Mouse (Mus musculus): ENCODE results near the gene Dglucy.
"Not testable (repeated sequence)": the region's sequence is repeated elsewhere in the genome, so short reads cannot be mapped to it uniquely, and the experiment has no call there.

Gene Dglucy

DNA sequence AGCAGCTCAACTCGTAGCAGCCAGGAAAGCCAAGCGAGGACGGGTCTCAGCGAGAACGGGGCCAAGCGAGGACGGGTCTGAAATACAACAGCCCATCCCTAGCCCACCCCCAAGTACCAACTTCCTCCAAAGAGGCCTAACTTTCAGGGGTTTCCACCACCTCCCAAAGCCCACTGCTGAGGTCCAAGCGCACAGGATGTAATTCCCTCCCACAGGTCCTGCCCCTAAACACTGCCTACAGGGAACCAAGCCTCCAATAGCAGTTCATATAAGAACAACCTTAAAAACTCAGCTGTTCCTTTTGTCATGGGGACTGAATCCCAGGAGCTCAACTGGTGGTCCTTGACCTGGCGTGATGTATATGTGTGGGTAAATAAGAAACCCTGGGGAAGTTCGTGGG is 1.6 kb downstream of the Dglucy start:
- no peak for DNase-seq (ENCODE audit: low spot score)

DNA sequence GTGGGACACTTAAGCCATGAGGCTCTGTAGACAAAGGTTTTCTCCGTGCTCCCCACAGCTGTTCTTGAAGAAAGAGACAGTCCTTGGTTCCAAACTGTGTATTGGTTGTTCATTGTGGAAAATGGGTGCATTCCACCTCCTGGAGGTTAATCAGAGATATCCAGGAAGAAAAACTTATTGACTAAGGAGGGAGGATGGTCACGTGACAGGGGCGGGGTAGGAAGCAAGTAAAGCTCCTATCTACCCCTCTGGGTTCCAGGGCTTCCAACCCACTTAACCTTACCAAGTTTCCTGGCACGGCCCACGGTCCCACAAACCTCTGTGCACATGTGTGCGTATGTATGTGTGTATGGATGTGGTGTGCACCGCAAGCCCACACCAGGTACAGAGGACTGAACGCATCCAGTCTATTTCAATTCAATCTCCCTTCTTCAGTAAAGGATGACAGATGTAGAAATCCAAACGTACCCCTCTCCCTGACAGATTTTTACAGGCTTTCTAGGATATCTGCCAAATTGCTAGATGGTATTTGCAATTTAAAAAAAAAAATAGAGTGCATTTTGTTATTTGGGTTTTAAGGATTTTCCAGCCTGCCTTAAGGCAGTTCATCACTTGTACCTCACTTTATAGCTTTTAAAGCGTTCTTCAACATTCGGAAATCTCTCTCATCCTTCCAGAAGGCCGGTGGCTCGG is 2.7 kb downstream of the Dglucy start:
- DNase-seq (ENCODE audit: low spot score), result no peak

DNA sequence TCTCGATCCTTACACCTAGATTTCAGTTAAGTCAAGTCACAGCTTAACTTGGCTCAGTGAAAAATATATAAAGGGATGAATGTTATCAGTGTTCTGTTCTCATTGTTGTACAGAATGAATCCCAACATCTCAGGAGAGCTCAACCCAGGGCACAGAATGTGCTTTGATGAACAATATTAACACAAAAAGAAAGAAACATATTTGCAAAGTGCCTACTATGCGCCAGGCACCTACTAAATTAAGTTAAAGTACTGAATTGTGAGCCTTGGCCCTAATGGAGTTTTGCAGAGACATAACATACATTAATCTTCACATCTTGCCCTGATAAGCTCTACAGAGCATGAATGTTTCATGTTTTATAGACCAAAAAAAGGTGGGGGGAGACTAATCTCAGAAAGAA is 5.3 kb downstream of the Dglucy start:
- DNase-seq (ENCODE audit: low spot score), result no peak

DNA sequence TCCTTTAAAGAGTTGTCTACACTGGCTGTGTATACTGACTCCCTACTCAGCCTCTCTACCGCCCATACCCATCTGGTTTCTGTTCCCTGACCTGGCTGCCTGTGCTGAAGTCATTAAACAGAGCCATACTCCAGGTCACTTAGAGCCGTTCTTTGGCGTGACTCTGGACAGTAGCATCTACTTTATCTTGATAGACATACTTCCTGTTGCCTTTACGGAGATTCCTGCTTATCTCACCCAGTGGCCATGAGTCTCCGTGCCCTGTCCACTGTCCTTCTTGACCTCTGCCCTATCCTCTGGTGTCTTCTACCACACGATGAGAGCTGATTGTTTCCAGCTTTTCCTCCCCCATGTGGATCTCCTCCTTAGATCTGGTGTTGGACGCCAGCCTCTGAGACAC is 6.5 kb downstream of the Dglucy start:
- peak; percentile 35 for DNase-seq (ENCODE audit: low spot score)

DNA sequence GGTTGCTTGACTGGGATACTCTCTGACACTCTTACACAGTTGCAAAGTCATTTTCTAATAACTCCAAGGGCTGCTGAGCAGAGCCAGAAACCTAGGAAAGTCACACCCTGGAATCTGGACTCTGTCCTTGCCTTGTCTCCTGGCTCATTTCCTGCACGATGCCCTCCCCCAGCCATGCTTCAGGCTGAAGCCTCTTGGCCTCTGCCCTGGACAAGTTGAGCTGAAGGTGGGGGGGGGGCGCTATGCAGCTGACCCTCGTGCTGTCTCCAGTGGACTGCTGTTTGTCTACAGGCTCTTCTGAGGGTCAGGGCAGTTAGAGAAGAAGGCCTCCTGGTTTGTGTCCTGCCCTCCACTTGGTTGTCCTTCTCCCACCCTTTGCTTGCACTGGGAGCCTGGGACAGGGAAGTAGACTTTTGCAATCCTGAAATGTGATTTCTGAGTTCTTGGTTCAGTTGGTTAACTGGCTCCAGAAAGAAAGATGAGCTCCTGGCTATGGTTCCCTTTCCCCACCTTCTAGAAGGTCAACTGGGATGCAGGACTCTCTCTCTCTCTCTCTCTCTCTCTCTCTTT is 11.2 kb downstream of the Dglucy start:
- DNase-seq (ENCODE audit: low spot score), result no peak

DNA sequence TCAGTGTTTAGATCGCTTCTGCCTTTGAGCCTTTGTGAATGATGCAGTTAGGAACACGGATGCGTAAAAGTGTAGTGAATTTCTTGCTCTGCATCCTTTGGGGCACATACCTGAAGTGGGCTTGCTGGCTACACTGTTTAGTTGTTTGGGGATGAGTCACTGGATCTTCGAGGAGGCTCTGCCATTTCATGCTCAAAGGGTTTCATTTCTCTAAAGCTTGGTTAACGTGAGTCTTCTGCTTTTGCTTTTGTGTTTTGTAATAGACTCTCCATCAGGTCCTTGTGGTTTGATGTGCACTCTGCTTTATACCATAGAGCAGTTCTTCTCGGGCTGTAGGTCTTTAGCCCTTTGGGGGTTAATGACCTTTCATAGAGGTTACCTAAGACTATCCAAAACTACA is 12.6 kb downstream of the Dglucy start:
- DNase-seq (ENCODE audit: low spot score), result no peak

DNA sequence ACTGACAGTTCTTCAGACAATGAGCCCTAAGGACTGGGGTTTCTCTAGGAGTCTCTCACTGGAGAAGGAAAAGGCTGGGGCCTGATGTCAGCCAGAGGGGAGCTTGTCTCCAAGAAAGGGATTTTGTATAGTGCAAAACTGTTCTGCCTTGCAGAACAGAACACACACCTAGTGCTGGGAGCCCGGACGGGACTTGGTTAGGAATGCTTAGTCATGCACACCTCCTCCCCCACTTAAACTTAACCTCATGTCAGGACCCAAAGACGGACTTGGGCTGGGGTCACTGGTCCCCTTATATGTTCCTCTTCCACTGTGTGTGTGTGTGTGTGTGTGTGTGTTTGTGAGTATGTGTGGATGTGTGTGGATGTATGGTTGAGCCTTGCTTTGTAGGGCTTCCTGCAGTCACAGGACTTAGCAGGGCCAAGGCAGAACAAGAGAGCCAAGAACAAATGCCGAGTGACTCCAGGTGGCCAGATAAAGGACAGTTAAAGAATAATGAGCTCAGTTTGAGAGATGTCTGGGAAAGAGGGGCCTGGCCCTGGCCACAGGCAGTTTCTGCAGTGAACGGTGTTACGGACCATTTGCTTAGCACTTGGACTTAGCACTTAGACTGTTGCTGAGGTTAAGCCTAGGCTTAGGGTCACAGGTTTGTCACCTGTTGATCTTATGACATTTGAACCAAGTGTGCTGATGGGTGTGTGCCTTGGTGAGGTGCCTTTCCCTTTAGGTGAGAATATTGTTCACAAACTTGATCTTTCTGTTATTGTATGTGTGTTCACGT is 15.8 kb downstream of the Dglucy start:
- DNase-seq (ENCODE audit: low spot score), result no peak

DNA sequence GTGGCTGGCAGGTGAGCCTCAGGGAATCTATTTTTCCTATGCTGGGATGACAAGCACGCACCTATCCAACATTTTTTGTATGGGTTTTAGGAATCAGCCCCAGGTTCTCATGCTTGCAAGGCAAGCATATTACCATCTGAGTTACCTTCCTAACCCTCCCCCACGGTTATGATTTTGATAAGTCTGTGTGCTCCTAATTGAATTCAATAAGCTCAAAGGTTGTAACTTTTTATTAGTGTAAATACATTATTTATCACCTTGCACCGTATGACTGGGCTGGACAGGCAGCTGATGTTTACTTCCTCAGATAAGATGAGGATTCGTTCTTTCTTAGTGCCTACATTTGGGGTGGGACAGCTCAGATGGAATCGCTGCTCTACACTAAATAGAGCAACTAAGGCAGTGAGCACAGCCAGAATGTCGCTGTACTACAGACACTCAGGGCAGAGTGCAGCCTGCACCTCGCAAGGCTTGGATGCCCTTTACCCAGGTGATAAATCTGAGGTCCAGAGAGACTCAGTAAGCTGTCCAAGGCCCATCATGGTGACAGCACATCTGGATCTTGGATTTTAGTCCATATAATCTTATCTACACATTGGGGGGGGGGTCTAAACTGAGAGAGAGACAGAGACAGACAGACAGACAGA is 16.7 kb downstream of the Dglucy start:
- DNase-seq (ENCODE audit: low spot score), result no peak

DNA sequence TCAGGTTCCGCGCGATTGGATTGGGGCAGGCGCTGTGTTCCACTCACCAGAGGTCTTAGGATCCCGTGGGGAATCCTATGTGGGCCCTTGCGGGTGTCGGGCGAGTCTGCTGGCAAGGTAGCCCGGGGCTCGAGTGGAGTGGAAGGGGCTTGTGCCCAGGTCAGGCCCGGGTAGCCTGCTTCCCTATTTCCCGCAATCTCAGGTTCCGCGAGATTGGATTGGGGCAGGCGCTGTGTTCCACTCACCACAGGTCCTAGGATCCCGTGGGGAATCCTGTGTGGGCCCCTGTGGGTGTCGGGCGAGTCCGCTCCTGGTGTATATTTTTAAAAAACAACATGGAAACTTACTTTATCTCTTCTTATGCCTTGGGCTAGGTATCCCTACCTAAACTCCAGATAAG is 24.5 kb downstream of the Dglucy start:
- not testable (repeated sequence) for DNase-seq (ENCODE audit: low spot score)

DNA sequence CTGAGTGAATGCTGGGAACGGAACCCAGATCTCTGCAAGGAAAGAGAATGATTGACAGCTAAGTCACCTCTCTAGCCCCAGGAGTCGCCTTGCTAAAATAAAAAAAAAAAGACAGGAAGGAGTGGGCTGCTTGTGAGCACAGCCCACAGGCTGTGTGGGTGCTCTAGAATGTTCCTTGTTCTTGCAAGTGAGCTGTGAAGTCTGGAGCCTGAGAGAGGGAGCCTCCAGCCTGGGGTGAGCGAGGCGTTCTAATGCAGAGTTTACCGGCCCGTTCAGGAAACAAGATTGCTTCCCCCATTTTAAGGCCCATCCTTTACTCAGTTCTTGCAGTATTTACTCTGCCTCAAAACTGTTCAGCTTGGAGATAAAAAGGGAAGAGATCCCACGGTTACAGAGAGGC is 28.4 kb downstream of the Dglucy start:
- DNase-seq (ENCODE audit: low spot score), result no peak

DNA sequence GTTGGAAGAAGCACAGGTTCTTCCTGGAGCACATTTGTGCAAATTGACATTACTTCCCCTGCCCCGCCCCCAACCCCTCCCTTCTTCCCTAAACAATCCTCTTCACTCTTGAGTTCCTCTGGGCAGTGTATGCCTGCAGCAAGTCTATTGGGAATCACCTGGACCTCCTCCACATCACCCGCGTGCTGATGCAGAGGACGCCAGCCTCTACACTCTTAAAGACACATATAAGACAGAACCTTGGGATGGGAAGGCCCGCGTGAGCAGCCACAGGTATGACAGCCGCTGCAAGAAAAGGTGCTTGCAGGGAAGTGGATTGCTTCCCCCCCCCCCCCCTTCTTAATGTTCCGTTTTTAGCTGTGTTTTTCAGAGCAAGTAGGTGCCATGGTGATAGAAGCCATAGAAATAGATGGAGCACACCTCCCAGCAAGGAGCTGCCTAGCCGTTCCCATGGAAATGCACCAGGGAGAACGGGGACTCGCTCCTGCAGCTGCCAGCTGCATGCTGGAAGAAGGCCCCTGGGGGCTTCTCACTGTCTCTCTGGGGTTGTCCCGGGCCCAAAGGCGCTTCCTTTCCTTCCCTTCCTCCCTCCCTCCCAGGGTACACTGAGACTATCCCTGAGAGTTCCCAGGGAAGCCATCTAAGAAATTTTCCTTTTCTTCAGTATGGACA is 29.9 kb downstream of the Dglucy start:
- no peak for DNase-seq (ENCODE audit: low spot score)

DNA sequence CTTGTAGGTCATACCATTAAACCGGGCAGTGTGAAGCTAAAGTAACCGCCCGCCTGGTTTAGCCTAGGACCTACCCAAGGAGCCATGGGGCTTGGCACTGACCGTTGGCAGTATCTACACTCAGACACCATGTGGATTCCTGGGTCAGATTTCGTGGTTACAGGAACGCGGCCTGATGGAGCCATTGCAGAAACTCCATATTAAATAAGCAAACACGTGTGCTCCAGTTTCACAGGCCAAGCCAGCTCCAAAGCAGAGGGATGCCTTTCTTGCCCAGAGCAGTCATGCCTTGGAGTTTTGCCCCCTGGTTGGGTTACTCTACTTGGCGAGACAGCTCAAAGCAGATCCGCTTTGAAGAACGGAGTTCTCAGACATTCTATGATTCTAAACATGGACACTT is 31.7 kb downstream of the Dglucy start:
- DNase-seq (ENCODE audit: low spot score), result no peak

DNA sequence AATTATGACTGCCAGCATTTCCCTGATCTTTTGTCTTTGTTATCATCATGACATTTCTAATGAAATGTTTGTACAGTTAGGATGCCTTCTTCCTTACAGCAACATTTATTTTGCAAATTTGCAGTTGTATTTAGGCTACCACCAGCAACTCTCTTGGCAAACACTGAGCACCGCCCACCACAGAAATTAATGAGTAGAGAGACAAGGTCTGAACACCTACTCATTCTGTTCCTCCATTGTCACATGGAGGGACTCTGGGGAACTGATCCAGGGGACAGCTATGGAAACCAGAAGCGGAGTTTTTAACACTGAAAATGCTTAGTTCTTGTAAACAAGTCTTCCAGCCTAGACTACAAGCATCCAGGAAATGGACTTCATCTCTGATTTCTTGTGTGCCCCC is 35.0 kb downstream of the Dglucy start:
- DNase-seq (ENCODE audit: low spot score), result no peak

DNA sequence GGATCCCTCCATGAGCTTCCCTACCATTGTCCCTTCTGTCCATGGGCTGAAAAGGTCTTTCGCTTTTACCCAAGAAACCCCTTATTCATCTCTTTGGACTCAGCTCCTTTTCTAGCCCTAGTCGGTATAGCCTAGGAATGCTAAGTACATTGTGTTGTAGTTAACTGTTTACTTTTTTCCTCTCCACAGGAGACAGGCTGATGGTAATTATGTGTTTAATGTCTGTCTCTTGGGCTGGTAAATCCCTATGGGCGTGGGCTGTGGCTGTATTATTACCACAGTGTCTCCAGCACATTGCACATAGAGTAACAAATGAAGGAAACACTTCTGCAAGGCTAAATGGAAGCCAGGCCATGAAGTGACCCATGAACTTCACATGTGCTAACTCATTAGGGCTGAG is 35.8 kb downstream of the Dglucy start:
- no peak for DNase-seq (ENCODE audit: low spot score)

DNA sequence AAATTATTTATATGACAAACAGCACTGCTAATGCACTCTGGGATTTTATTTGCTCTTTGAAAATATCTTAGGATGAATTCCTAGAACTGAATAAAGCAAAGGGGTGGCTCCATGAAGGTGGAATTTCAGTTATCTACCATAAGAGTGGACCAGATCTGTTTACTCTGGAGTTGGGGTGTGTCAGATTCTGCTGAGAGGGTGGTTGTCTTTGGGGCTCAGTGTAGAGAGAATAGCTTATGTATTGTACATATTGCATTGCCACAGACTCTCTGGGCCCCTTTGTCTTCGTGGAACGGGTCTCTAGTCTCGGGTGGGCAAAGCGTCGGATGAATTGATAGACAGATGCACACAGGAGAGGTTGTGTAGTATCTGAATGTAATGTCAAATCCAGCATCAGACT is 38.0 kb downstream of the Dglucy start:
- no peak for DNase-seq (ENCODE audit: low spot score)

DNA sequence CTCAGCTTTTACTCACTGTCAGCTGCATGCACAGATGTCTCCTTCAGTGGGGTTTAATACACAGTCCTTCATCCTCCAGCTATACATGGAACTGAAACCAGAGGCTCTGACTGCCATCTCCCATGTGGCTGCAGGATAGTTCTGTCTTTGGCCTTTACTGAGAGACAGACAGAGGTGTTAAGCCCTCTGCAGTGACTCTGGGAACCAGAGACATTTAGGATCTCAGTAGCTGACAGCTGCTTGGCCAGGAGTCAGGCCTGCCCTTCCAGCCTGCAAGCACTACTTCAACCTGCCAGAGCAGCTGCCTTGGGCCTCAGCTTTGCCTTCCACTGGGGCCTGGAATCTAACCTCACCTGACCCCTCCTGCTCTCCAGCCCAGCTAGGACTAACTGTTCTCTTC is 41.1 kb downstream of the Dglucy start:
- DNase-seq (ENCODE audit: low spot score), result no peak

DNA sequence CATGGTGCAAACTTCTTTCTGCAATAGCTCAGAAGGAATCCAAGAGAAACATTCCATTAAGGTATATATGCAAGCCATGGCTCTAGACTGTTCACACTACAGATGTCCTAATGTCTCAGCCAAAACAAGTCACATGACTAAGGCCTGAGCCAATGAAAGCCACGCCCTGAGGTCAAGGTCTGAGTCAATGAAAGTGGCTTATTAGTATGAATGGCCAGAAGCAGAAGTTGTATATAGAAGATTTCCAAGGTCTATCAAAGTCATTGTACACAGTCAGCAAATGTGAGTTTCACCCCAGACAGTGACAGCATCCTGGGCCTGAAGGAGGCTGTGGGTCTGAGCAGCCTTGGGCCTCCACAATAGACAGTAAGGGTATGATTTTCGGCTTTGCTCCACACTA is 52.2 kb downstream of the Dglucy start:
- DNase-seq (ENCODE audit: low spot score), result no peak

DNA sequence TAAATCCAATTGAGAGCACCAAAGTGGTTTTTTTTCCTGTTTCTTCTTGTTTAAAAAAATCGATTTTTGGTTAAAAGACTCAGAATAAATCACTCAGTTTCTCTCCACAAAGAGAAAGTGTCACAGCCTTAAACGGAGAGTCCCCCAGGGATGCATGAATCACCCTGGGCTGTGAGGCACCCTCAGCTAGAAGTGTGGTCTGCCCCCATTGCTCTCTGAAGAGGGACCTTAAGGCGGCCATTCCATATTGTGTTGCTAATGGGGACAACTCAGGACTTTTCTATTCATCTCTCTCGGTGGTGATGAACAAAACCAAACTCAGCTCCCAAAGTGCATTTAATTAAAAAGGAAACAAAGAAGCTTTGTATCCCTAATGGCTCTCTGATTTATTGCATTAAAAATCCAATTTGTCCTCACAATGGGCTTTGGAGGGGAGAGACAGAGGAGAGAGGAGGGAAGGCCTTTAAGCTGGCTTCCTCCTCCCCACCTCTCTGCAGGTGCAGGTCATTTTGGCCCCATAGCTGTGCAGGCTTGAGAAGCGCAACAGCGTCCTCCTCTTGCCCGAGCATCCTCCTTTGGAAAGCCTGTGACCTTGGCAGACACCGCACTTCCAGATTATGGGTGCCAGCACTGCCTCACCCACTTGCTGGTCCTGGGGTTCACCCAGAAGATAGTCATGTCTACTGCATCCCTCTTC is 52.9 kb downstream of the Dglucy start:
- DNase-seq (ENCODE audit: low spot score), result no peak

DNA sequence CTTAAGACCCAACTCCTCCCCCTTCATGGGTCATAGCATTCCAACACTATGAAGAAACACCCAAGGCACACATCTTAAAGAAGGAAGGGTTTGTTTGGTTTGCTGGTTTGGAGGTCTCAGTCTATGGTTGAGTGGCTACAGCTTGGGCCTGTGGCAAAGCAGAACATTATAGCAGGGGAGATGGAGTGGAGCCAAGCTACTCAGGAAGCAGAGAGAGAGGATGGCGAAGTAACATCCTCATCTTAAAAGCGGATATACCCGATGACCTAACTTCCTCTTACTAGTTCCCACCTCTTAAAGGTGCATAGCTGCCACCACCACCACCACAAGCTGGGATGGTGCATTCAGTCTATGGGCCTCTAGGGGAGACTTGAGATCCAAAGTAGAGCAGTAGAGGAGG is 58.4 kb downstream of the Dglucy start:
- peak; percentile 26 for DNase-seq (ENCODE audit: low spot score)

DNA sequence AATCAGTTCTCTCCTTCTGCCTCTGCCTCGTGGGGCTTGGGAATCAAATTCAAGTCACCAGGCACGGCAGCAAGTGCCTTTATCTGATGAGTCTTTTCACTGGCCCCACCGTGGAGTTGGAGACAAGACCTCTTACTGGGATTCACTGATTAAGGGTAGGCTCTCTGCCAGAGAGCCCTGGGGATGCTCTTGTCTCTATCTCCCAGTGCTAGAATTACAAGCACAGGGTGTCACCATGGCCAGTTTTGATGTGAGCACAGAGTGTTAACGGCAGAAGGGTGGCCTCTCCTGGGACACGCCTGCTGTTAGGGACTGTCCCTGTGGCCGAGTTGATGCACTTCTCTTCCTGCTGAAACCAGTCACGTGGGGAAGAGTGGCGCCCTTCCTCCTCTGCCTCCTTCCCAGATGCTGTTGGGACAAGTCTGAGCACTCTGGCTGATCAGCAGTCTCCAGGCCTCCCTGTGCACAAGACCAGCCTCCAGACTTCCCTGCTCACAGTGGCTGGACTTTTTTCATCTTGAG is 60.3 kb downstream of the Dglucy start:
- DNase-seq (ENCODE audit: low spot score), result peak; percentile 13

DNA sequence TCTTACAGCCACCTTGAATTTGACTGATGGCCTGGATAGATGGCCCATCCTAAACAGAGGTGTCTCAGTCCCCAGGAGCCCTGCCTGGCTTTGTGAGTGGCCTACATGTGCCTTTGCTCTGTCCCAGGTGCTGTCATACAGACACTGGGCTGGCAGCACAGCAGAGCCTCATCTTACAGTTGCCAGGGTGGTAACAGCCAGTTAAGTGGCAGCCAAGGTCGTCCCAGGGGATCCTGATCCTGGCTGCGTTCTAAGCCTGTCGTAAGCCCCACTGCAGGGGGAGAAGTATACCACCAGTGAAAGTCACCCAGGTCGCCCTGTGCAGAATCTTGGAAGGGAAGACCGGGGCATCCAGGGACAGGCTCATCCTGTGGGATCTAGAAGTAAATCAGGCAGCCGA is 61.1 kb downstream of the Dglucy start:
- no peak for DNase-seq (ENCODE audit: low spot score)
